Comparison of ENCODE assay signal across 9 mouse cellular contexts in the genomic region with DNA sequence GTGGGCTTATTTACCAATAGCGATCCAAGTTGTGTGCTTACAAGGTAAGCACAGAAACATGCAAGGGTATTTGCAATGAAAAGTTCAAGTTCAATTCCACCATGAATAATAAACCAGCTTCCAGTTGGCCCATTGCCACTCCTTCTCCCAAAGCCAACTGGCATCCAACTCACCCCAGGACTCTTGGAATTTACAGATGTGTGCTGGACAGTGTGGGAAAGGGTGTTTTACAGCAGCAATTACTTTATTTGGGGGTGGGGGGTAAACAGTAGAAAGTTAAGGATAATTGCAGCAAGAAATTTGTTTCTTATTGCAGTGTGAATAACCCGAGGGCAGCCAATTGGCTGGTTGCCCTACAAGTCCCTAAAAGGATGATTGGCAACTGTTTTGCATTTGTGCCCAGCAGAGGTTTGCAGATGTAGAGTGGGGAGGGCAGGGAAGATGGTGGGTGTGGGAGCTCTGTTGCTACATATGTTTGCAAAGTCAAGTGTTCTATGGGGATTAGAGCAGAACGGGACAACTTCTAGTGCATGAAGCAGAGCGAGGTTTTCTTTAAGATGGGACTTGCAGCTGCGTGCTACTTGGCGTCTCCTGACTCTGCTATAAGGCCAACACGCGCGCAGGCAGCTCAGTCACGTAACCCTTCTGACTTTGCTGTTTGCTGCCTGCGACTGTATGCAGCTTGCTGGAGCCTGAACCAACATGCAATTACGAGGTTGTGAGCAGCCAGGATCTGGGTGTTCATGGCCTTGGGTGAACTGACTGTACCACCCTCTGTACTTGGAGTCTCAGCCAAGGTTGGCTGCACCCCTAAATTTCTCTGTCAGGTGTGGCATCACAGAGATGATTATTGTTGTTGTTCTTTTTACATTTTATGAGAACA.
DNase-seq lines count a peak whose midpoint lies in the region; ATAC-seq lines count a peak whose summit lies in the region.
"Had no signal": no experiment of that assay in that cellular context is flagged by ENCODE, and none has a peak within 500 bp of the region (broad histone marks: within the 10 kb centered on the region; RNA-seq: fewer than 3 reads in every experiment).

No protein-coding gene starts in this region.

- H3K9me3 ChIP-seq in kidney, embryonic 14.5 days (ENCODE audit: control insufficient read depth, low read length): no peaks in the 10 kb centered on the region
- no peaks in the 10 kb centered on the region for H3K9me3 ChIP-seq in limb, embryonic 12.5 days
- H3K9me3 ChIP-seq: forebrain, embryonic 15.5 days had no signal

- H3K36me3 ChIP-seq in kidney, embryonic 14.5 days (ENCODE audit: control insufficient read depth, insufficient read depth, low read length): no peaks in the 10 kb centered on the region
- H3K36me3 ChIP-seq in limb, embryonic 12.5 days: no peaks in the 10 kb centered on the region
- H3K36me3 ChIP-seq: forebrain, embryonic 15.5 days had no signal

- no peaks in the 10 kb centered on the region for H3K27me3 ChIP-seq in kidney, embryonic 14.5 days (ENCODE audit: control insufficient read depth, insufficient read depth, low read length)
- no peaks in the 10 kb centered on the region for H3K27me3 ChIP-seq in limb, embryonic 12.5 days
- H3K27me3 ChIP-seq: forebrain, embryonic 15.5 days had no signal

- intact Hi-C loops in heart, postnatal 14 days (cut with DNase I): no loop called here

- H3K4me2 ChIP-seq in kidney, embryonic 14.5 days (replicated peaks; ENCODE audit: low read depth, low read length): no peak overlapping the region
- 0 out of 2 replicates have a peak overlapping the region, but pooled peaks have one; percentile 2 for H3K4me2 ChIP-seq in limb, embryonic 12.5 days
- H3K4me2 ChIP-seq: forebrain, embryonic 15.5 days had no signal

- peak; percentile 60 for DNase-seq in kidney, adult 18-20 months
- DNase-seq in adrenal gland, postnatal 25 days: peak; percentile 6
- DNase-seq in forelimb bud, embryonic 11.5 days (ENCODE audit: low read depth, low spot score): peak; percentile 24
- no peak for DNase-seq in heart, postnatal 14 days
- DNase-seq in heart, adult 9 months (ENCODE audit: low spot score in 2 of 2): no peak
- DNase-seq: thymus, postnatal 36 days had no signal

- no peak overlapping the region for H3K27ac ChIP-seq in kidney, embryonic 14.5 days (ENCODE audit: low read depth, low read length)
- peak overlapping the region; percentile 78 for H3K27ac ChIP-seq in limb, embryonic 12.5 days
- H3K27ac ChIP-seq: forebrain, embryonic 15.5 days had no signal

- ATAC-seq in kidney, embryonic 14.5 days (ENCODE audit: low FRiP score, low TSS enrichment): no peak
- peak; percentile 82 for ATAC-seq in limb, embryonic 12.5 days (ENCODE audit: insufficient number of reproducible peaks, insufficient read depth, low FRiP score, low TSS enrichment, low read depth)
- ATAC-seq: forebrain, embryonic 15.5 days had no signal

- 86% methylated on average over 12 of the region's 12 CpGs for WGBS in kidney, embryonic 14.5 days
- WGBS in limb, embryonic 12.5 days: 52% methylated on average over 12 of the region's 12 CpGs

- H3K9ac ChIP-seq in kidney, embryonic 14.5 days (ENCODE audit: low read depth, low read length): no peak overlapping the region
- H3K9ac ChIP-seq in limb, embryonic 12.5 days (replicated peaks): no peak overlapping the region
- H3K9ac ChIP-seq: forebrain, embryonic 15.5 days had no signal

- H3K4me1 ChIP-seq in kidney, embryonic 14.5 days (ENCODE audit: control insufficient read depth, insufficient read depth, low read length): 0 out of 2 replicates have a peak, but pooled peaks cover 5% of the 10 kb centered on the region
- peaks cover 26% of the 10 kb centered on the region for H3K4me1 ChIP-seq in limb, embryonic 12.5 days (replicated peaks)
- H3K4me1 ChIP-seq: forebrain, embryonic 15.5 days had no signal

- H3K4me3 ChIP-seq in kidney, embryonic 14.5 days (ENCODE audit: low read length): no peak overlapping the region
- no peak overlapping the region for H3K4me3 ChIP-seq in limb, embryonic 12.5 days (replicated peaks)
- H3K4me3 ChIP-seq: forebrain, embryonic 15.5 days had no signal

Comparison
In these comparisons a context has a peak if more than half of its experiments do, and no peak if none do; other contexts are left out.
1. DNase-seq: peak in kidney, adult 18-20 months (single experiment), adrenal gland, postnatal 25 days (single experiment) and forelimb bud, embryonic 11.5 days (single experiment); none in heart, postnatal 14 days (0 of 2) and heart, adult 9 months (0 of 2).